Mouse (Mus musculus) frontal cortex, postnatal 36 days (tissue): ENCODE measurements around the gene Gjd2.

Experiments
- DNase-seq, 2 experiments: peaks; one replicate each; pipeline ENCODE4 v3.0.0; 2022; ENCODE audit warnings: low spot score in 2 of 2

The Gjd2 gene

GRCm38 (mm10) chr2:114013295-114013771 lies at the start of gene Gjd2:
Gene Gjd2 (minus strand): TSS chr2:114013619.
- peak in 1 of 2 experiments; percentile 13 for DNase-seq

- no peak for DNase-seq
Observed at GRCm38 (mm10) chr2:114060071-114060591, 46.7 kb upstream of the Gjd2 start.

DNA sequence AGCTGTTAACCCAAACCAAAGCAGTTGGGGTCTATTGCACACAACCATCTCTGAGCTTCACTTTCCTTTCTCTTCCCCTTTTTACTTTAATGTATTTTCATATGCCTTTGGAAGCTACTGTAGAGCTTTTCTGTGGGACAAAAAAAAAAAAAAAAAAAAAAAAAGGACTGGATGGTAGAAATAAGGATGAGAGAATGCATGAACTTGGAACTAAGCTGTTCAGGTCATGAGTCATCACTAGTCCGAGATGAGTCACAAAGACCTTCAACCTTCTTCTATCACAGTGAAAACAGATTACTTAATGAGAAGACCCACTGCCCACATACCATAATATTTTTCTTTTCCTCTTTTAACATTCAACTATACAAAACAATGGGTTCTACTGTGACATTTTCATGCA lies 46.2 kb upstream of the Gjd2 start:
- DNase-seq, result no peak

GRCm38 (mm10) chr2:114058226-114058796 lies 44.9 kb upstream of the Gjd2 start:
- no peak for DNase-seq

DNA sequence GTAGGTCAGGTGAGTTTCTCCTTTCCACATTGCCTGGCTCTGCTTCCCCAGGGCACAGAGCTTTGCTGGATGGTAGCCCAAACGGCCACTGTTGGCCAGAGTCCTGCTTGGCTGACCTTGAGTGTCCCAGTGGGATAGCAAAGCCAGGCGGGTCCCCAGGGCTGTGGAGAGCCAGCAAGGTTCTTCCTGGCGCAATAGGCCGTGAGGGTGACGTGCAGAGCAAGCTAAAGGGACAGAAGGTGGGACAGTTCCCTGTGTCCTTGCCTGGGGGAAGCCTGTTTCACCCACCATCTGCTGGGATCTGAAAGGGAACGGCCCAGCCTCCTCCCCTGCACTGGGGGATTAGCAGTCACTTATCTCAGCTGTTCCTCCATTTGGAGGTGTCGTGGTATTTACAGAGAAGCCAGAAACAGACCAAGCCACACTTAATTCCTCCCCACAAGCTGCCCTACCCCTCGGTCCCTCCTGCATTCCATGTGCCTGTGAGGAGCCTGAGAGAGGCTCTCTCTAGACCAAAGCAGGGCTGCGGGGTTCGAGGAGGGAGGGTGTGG lies 44.0 kb upstream of the Gjd2 start:
- DNase-seq, result no peak

- no peak for DNase-seq
Observed at GRCm38 (mm10) chr2:114054129-114054528, 40.7 kb upstream of the Gjd2 start.

- DNase-seq, result no peak
Observed at GRCm38 (mm10) chr2:114052696-114053598, 39.5 kb upstream of the Gjd2 start, which contains the start of gene Actc1. Gene Actc1 (minus strand): TSS chr2:114053548.

DNA sequence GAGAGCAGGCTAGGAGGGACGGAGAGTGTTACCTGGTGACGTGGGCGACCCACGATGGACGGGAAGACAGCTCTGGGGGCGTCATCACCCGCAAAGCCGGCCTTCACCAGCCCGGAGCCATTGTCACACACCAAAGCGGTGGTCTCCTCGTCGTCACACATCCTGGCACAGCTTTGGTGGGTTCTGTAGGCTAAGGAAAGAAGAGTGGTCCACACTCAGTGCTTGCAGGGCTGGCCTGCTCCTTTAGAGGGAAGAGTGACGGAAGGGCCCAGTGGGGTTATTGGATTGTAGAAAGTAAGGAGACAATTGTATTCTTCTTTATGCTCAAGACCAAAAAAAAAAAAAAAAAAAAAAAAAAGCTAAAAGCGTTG lies 38.4 kb upstream of the Gjd2 start:
- DNase-seq, result no peak

- DNase-seq, result no peak
Observed at GRCm38 (mm10) chr2:114051111-114051870, 37.9 kb upstream of the Gjd2 start.

- DNase-seq, result no peak
Observed at GRCm38 (mm10) chr2:114050150-114050549, 36.7 kb upstream of the Gjd2 start.

DNA sequence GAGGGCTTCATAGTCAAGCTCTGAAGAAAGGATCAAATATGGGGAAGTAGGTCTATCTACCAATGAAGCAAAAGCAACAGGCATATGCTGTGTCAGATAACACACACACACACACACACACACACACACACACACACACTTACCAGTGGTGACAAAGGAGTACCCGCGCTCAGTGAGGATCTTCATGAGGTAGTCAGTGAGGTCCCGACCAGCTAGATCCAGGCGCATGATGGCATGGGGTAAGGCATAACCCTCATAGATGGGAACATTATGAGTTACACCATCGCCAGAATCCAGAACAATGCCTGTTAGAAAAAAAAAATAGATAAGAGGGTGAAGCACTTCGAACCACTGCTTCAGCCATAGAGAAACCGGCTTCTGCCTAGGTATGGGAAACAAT lies 36.0 kb upstream of the Gjd2 start:
- no peak for DNase-seq

DNA sequence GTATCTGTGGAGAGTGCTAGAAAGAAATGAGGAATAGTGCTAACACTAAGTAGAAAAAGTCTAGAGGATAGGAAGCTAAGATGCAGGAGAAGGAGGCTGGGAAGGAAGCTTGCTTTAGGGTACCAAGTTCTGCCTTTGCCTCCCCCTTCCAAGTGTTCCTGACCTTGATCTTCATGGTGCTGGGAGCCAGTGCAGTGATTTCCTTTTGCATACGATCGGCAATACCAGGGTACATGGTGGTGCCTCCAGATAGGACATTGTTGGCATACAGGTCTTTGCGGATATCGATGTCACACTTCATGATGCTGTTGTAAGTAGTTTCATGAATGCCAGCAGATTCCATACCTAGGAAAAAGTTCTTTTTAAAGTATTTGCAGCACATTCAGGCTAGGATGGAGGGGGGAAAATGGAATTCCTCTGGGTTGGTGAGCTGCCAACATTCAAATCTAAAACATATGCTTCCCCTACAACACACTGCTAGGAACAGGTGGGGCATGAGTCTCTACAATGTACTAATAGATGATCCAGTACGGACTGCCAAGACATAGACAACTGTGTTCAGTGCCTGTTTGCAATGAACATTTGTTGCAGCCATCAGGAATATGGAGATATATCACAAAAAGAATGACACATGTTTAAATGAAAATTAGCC lies 34.7 kb upstream of the Gjd2 start:
- no peak for DNase-seq

DNA sequence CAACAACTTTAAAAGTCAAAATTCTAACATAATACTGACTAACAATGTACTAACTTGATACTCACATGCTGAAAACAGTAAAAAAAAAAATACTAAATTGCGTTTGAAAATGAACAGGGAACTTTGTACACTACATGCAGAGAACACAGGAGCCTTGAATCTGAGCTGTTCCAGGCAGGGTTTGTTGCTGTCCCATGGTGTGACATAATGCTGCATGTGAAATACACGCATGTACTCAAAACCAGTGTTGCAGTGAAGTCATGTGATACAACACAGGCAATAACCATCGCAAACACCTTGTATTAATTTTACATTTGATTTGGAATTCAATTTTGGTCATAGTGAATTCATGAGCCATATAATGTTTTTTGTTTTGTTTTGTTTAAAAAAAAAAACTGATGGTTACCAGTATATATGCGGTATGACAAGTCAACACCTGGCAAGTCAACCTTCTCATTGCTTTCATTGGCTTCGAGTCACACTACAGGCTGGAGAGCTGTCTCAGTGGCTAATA lies 32.8 kb upstream of the Gjd2 start:
- no peak for DNase-seq

- DNase-seq, result no peak
Observed at GRCm38 (mm10) chr2:114037926-114038325, 24.5 kb upstream of the Gjd2 start.

GRCm38 (mm10) chr2:114032259-114032658 lies 18.8 kb upstream of the Gjd2 start:
- no peak for DNase-seq

GRCm38 (mm10) chr2:114023383-114023782 lies 10.0 kb upstream of the Gjd2 start:
- no peak for DNase-seq

GRCm38 (mm10) chr2:114020210-114020563 lies 6.8 kb upstream of the Gjd2 start:
- no peak for DNase-seq

DNA sequence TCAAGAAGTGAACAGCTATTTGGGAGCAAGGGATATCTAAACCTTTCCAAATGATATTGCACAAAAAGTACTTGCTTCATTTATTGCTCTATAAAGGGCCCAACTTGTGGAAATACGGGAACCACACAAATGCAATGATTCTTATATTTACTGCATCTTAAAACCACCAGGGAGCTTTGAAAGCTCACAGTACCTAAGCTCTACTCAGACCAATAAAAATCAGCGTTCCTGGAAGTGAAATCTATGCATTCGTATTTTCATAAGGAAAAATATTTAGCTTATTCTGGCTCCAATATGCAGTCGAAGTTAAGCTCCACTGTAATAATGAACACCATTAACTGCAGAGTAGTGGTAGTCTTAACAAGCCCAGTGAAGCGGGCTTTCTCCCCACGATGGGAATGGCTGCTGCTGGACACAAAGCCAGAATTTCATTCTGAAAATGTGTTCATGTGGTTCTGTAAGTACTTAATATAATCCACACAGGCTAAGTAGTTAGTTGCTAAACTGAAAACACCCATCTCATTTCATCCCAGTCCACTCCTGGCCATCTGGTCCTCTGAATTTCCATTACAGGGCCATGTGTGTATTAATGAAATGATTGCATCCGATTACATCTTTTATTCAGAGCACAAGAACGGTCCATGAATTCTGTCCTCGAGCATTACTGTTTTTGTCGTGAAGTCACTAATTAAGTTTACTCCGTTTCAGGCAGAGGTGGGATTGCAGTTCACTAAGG lies 6.2 kb upstream of the Gjd2 start:
- DNase-seq, result no peak

GRCm38 (mm10) chr2:114018136-114018535 lies 4.7 kb upstream of the Gjd2 start:
- DNase-seq, result no peak

- no peak for DNase-seq
Observed at GRCm38 (mm10) chr2:114014839-114015238, 1.4 kb upstream of the Gjd2 start.
